Mouse (Mus musculus) embryonic fibroblast, embryonic 13.5 days (primary cell): Measurements from ENCODE around the gene Krtap1-3. TPM values are rescaled to one million over a fixed set of nuclear protein-coding genes. Genes with fewer than 3 reads are reported as not detected.
"Not testable (repeated sequence)": the region's sequence is repeated elsewhere in the genome, so short reads cannot be mapped to it uniquely, and the experiment has no call there.

Experiments used
- H3K27ac ChIP-seq: 2 replicates; pipeline ENCODE4 v1.5.1; 2012; ENCODE audit warnings: low read length, control low read depth, inconsistent platforms; ENCODE audit not compliant: insufficient read depth
- H3K4me1 ChIP-seq: 2 replicates; pipeline ENCODE4 v1.6.1; 2011; ENCODE audit warnings: low read length; ENCODE audit not compliant: control insufficient read depth, insufficient read depth
- H3K4me3 ChIP-seq: 2 replicates; pipeline ENCODE4 v1.5.1; 2011; ENCODE audit warnings: mild to moderate bottlenecking, control low read depth, low read length; ENCODE audit not compliant: insufficient read depth
- CTCF ChIP-seq: IDR thresholded peaks from 2 replicates; pipeline ENCODE4 v1.5.1; 2011; ENCODE audit warnings: mild to moderate bottlenecking, control low read depth, low read length, moderate library complexity, borderline replicate concordance; ENCODE audit not compliant: insufficient read depth
- POLR2A ChIP-seq: IDR thresholded peaks from 2 replicates; pipeline ENCODE4 v1.6.1; 2011; ENCODE audit warnings: low read depth, mild to moderate bottlenecking, control low read depth, low read length, moderate library complexity
- polyA plus RNA-seq: library from polyadenylated mRNA; stranded (reverse); fragments of >200 nt; gene quantifications from 2 replicates; pipeline ENCODE4 v1.2.4, GENCODE M21; 2011; ENCODE audit warnings: low read depth; ENCODE audit not compliant: missing spikeins, insufficient read length

The Krtap1-3 gene
- polyA plus RNA-seq, 1 experiment: not detected

GRCm38 (mm10) chr11:99609126-99609525 lies 18.0 kb upstream of the Krtap1-3 start:
- Histone ChIP-seq H3K27ac (no peak overlapping the region), H3K4me3 (no peak overlapping the region), H3K4me1 (no peaks in the 10 kb centered on the region)
- TF ChIP-seq CTCF (no peak), POLR2A (no peak)

- H3K4me1 ChIP-seq, H3K27ac ChIP-seq, H3K4me3 ChIP-seq: not testable (repeated sequence)
Observed at GRCm38 (mm10) chr11:99603208-99603607, 12.1 kb upstream of the Krtap1-3 start, which contains the start of gene Gm11938. Gm11938 (minus strand) TSS chr11:99603308.

- H3K4me3 ChIP-seq, H3K4me1 ChIP-seq, H3K27ac ChIP-seq: not testable (repeated sequence)
Observed at GRCm38 (mm10) chr11:99597742-99598141, 6.6 kb upstream of the Krtap1-3 start, which contains the start of gene Krtap9-3. Krtap9-3 (minus strand) TSS chr11:99598105.

GRCm38 (mm10) chr11:99585096-99585495 lies 6.0 kb downstream of the Krtap1-3 start:
- H3K4me1 ChIP-seq: peaks cover 9% of the 10 kb centered on the region
- H3K27ac ChIP-seq: no peak overlapping the region
- TF ChIP-seq CTCF (no peak), POLR2A (no peak)
- H3K4me3 ChIP-seq: no peak overlapping the region

GRCm38 (mm10) chr11:99583245-99583704 lies 7.9 kb downstream of the Krtap1-3 start, which contains the start of gene Krtap1-4:
Krtap1-4 (minus strand) TSS chr11:99583654.
- H3K27ac ChIP-seq: no peak within 1 kb of the TSS

GRCm38 (mm10) chr11:99581564-99581963 lies 9.6 kb downstream of the Krtap1-3 start:
- Histone ChIP-seq H3K27ac (peak overlapping the region; percentile 98), H3K4me3 (no peak overlapping the region), H3K4me1 (peaks cover 4% of the 10 kb centered on the region)
- TF ChIP-seq POLR2A: no peak

More at GRCm38 (mm10) chr11:99583245-99583704, 7.9 kb downstream of the Krtap1-3 start, which contains the start of gene Krtap1-4:
- peaks cover 9% of the 10 kb centered on the region for H3K4me1 ChIP-seq
- no peak for TF ChIP-seq CTCF
- TF ChIP-seq POLR2A: no peak
- no peak within 1 kb of the TSS for H3K4me3 ChIP-seq

GRCm38 (mm10) chr11:99581051-99581450 lies 10.1 kb downstream of the Krtap1-3 start:
- H3K4me1 ChIP-seq: peaks cover 4% of the 10 kb centered on the region
- no peak for TF ChIP-seq POLR2A
- TF ChIP-seq CTCF: no peak

GRCm38 (mm10) chr11:99580636-99581035 lies 10.5 kb downstream of the Krtap1-3 start, which contains the start of gene Krtap1-5:
Krtap1-5 (minus strand) TSS chr11:99581016.
- Histone ChIP-seq H3K4me3 (no peak within 1 kb of the TSS), H3K27ac (peak within 1 kb of the TSS; percentile 98), H3K4me1 (peaks cover 4% of the 10 kb centered on the region)
- no peak for TF ChIP-seq POLR2A
- no peak for TF ChIP-seq CTCF

More at GRCm38 (mm10) chr11:99581051-99581450, 10.1 kb downstream of the Krtap1-3 start:
- Histone ChIP-seq H3K27ac (peak overlapping the region; percentile 98), H3K4me3 (no peak overlapping the region)

GRCm38 (mm10) chr11:99574106-99574505 lies 17.0 kb downstream of the Krtap1-3 start:
- peaks cover 2% of the 10 kb centered on the region; the same call in 1 of the 2 replicates for H3K4me1 ChIP-seq
- TF ChIP-seq POLR2A (no peak), CTCF (0 out of 2 replicates have a peak, but pooled peaks have one; percentile 46)
- no peak overlapping the region for H3K4me3 ChIP-seq
- no peak overlapping the region for H3K27ac ChIP-seq

GRCm38 (mm10) chr11:99573164-99573563 lies 18.0 kb downstream of the Krtap1-3 start:
- no peak for TF ChIP-seq CTCF
- Histone ChIP-seq H3K4me1 (peaks cover under 1% of the 10 kb centered on the region; the same call in 1 of the 2 replicates), H3K27ac (peak overlapping the region; percentile 81), H3K4me3 (no peak overlapping the region)

- Histone ChIP-seq H3K27ac (no peak within 1 kb of the TSS), H3K4me3 (no peak within 1 kb of the TSS)
Observed at GRCm38 (mm10) chr11:99566530-99566929, 24.6 kb downstream of the Krtap1-3 start, which contains the start of gene Krtap3-1. Krtap3-1 (minus strand) TSS chr11:99566630.

More at GRCm38 (mm10) chr11:99566530-99566929, 24.6 kb downstream of the Krtap1-3 start, which contains the start of gene Krtap3-1:
- H3K4me1 ChIP-seq: peaks cover 4% of the 10 kb centered on the region; the same call in 1 of the 2 replicates
- no peak for TF ChIP-seq POLR2A
- no peak for TF ChIP-seq CTCF
